Mouse (Mus musculus): ENCODE results near the gene Adamtsl4. TPM values are rescaled to one million over a fixed set of nuclear protein-coding genes. Genes with fewer than 3 reads are reported as not detected.

Gene Adamtsl4
- polyA plus RNA-seq, 1 experiment from 2014 or later, result 0.74 TPM

DNA sequence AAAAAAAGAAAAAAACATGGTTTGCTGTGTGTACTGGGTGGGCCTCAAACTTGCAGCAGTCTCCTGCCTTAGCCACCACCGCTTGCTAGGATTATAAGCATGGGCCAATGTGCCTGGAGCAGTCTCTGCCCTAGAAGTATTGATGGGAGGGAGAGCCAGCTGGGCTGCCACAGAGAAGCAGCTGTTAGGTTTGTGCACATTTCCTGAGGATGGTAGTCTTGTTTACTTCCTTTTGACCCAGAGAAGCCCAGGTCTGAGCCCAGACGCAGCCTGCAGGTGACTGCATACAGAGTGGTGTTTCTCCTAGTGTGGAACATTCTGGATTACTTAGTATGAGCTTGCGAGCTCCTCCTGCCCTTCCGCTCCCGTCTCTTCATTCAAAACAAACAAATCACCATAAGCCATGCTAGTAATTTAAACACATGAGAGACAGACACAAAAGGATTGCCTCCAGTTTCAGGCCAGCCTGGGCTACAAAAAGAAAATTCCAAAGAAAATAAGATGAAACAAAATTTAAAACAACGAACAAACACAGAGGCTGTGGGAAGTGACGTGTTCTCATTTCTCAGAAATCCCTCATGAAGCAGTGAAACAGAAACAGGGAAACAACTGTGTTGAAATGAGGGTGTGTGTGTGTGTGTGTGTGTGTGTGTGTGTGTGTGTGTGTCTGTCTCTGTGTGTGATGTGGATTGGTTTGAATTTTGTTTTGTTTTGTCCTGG, 19.0 kb downstream of the Adamtsl4 start:
- Histone ChIP-seq H3K27ac (ENCODE audit: low read length) (peak overlapping the region; percentile 92), H3K36me3 (ENCODE audit: control insufficient read depth, insufficient read depth) (peaks cover 13% of the 10 kb centered on the region), H3K4me3 (ENCODE audit: low read depth, low read length) (no peak overlapping the region), H3K4me2 (ENCODE audit: low read depth, low read length) (no peak overlapping the region), H3K9me3 (replicated peaks; ENCODE audit: control insufficient read depth, low read length) (no peaks in the 10 kb centered on the region), H3K4me1 (ENCODE audit: control insufficient read depth, low read depth, low read length) (peaks cover 80% of the 10 kb centered on the region), H3K9ac (ENCODE audit: low read depth, low read length) (no peak overlapping the region), H3K27me3 (ENCODE audit: control insufficient read depth, insufficient read depth, low read depth, low read length) (no peaks in the 10 kb centered on the region)
- 72% methylated on average over 7 of the region's 7 CpGs for WGBS (ENCODE audit: insufficient replicate concordance)
- no peak for ATAC-seq (ENCODE audit: low read depth)

GRCm38 (mm10) chr3:95668026-95668425, 19.7 kb downstream of the Adamtsl4 start:
- Histone ChIP-seq H3K4me3 (ENCODE audit: low read depth, low read length) (no peak overlapping the region), H3K27ac (ENCODE audit: low read length) (peak overlapping the region; percentile 92), H3K36me3 (ENCODE audit: control insufficient read depth, insufficient read depth) (peaks cover 19% of the 10 kb centered on the region), H3K4me2 (ENCODE audit: low read depth, low read length) (no peak overlapping the region; the same call in 1 of the 2 replicates), H3K4me1 (ENCODE audit: control insufficient read depth, low read depth, low read length) (peaks cover 80% of the 10 kb centered on the region), H3K27me3 (ENCODE audit: control insufficient read depth, insufficient read depth, low read depth, low read length) (no peaks in the 10 kb centered on the region), H3K9me3 (replicated peaks; ENCODE audit: control insufficient read depth, low read length) (no peaks in the 10 kb centered on the region), H3K9ac (ENCODE audit: low read depth, low read length) (peak overlapping the region; percentile 14; the same call in 1 of the 2 replicates)
- 44% methylated on average over 7 of the region's 7 CpGs for WGBS (ENCODE audit: insufficient replicate concordance)
- ATAC-seq (ENCODE audit: low read depth), result no peak

DNA sequence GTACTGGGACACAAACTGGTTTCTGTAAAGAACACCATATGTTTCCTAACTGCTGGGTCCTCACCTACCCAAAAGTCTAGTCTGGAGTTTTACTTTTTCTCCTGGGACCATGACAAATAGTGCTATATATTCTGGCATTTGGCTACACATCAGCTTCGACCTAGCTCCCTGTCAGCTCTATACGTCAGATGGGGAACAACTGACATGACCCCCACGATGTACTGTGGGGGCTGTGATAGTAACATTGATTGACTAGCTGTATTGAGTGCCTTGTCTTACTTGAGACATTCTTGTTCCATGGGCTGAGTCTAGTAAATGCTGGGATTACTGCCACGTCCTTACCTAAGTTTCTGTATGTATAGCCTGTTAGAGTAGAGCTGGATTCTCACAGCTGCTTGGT, 20.2 kb downstream of the Adamtsl4 start:
- no peak for ATAC-seq (ENCODE audit: low read depth)
- Histone ChIP-seq H3K9ac (ENCODE audit: low read depth, low read length) (peak overlapping the region; percentile 14; the same call in 1 of the 2 replicates), H3K4me3 (ENCODE audit: low read depth, low read length) (no peak overlapping the region), H3K27ac (ENCODE audit: low read length) (peak overlapping the region; percentile 92), H3K9me3 (replicated peaks; ENCODE audit: control insufficient read depth, low read length) (no peaks in the 10 kb centered on the region), H3K36me3 (ENCODE audit: control insufficient read depth, insufficient read depth) (peaks cover 23% of the 10 kb centered on the region), H3K27me3 (ENCODE audit: control insufficient read depth, insufficient read depth, low read depth, low read length) (no peaks in the 10 kb centered on the region), H3K4me1 (ENCODE audit: control insufficient read depth, low read depth, low read length) (peaks cover 80% of the 10 kb centered on the region), H3K4me2 (ENCODE audit: low read depth, low read length) (no peak overlapping the region; the same call in 1 of the 2 replicates)
- WGBS (ENCODE audit: insufficient replicate concordance), result 61% methylated on average over 4 of the region's 4 CpGs

- WGBS (ENCODE audit: insufficient replicate concordance), result 40% methylated on average over 6 of the region's 6 CpGs
- peak overlapping the region; percentile 1; the same call in 1 of the 2 replicates for H3K4me3 ChIP-seq (ENCODE audit: low read depth, low read length)
- H3K4me1 ChIP-seq (ENCODE audit: control insufficient read depth, low read depth, low read length), result peaks cover 76% of the 10 kb centered on the region
- H3K36me3 ChIP-seq (ENCODE audit: control insufficient read depth, insufficient read depth), result peaks cover 25% of the 10 kb centered on the region
- no peaks in the 10 kb centered on the region for H3K9me3 ChIP-seq (replicated peaks; ENCODE audit: control insufficient read depth, low read length)
- ATAC-seq (ENCODE audit: low read depth), result peak; percentile 76
- peak overlapping the region; percentile 44 for H3K4me2 ChIP-seq (ENCODE audit: low read depth, low read length)
- H3K27me3 ChIP-seq (ENCODE audit: control insufficient read depth, insufficient read depth, low read depth, low read length), result no peaks in the 10 kb centered on the region
- H3K9ac ChIP-seq (ENCODE audit: low read depth, low read length), result peak overlapping the region; percentile 41; the same call in 1 of the 2 replicates
- peak overlapping the region; percentile 92 for H3K27ac ChIP-seq (ENCODE audit: low read length)
Measured at GRCm38 (mm10) chr3:95666124-95666844, 21.4 kb downstream of the Adamtsl4 start.

- Histone ChIP-seq H3K36me3 (ENCODE audit: control insufficient read depth, insufficient read depth) (peaks cover 37% of the 10 kb centered on the region), H3K4me1 (ENCODE audit: control insufficient read depth, low read depth, low read length) (peaks cover 78% of the 10 kb centered on the region), H3K27me3 (ENCODE audit: control insufficient read depth, insufficient read depth, low read depth, low read length) (no peaks in the 10 kb centered on the region), H3K4me3 (ENCODE audit: low read depth, low read length) (no peak overlapping the region), H3K9me3 (replicated peaks; ENCODE audit: control insufficient read depth, low read length) (no peaks in the 10 kb centered on the region), H3K4me2 (ENCODE audit: low read depth, low read length) (peak overlapping the region; percentile 22; the same call in 1 of the 2 replicates), H3K9ac (ENCODE audit: low read depth, low read length) (peak overlapping the region; percentile 40), H3K27ac (ENCODE audit: low read length) (peak overlapping the region; percentile 92)
- ATAC-seq (ENCODE audit: low read depth), result peak; percentile 33
- WGBS (ENCODE audit: insufficient replicate concordance), result 72% methylated on average over 4 of the region's 4 CpGs
Measured at GRCm38 (mm10) chr3:95664940-95665352, 22.8 kb downstream of the Adamtsl4 start.

DNA sequence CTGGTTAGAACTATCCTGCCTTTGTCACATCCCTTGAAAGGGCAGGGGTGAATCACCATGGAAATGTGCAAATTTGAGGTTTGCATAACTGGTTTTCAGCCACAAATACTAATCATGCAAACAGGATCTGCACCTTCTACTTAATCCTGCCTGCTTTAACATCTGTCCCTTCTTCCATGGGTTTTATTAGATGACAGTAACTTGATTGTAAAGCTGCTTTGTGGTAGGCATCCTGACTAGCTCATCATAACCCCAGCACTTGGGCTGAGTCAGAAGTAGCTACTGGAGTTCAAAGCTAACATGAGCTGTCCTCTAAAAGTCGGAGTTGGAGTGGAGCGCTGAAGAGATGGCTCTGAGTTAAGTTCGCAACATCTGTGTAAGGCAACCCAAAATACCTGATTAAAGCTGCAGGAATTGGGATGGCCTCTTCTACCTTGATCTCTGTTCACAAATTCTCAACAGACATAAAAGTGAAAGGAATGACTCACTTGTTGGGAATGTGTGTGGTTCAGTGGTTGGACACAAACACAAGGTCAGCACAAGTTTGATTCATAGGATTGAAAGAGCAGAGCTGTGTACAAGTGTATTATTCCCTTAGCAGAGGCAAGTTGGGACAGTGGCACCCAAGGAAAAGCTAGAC, 23.6 kb downstream of the Adamtsl4 start:
- 85% methylated on average over 3 of the region's 3 CpGs for WGBS (ENCODE audit: insufficient replicate concordance)
- Histone ChIP-seq H3K27ac (ENCODE audit: low read length) (peak overlapping the region; percentile 92), H3K9me3 (replicated peaks; ENCODE audit: control insufficient read depth, low read length) (no peaks in the 10 kb centered on the region), H3K27me3 (ENCODE audit: control insufficient read depth, insufficient read depth, low read depth, low read length) (no peaks in the 10 kb centered on the region), H3K9ac (ENCODE audit: low read depth, low read length) (no peak overlapping the region; the same call in 1 of the 2 replicates), H3K4me1 (ENCODE audit: control insufficient read depth, low read depth, low read length) (peaks cover 76% of the 10 kb centered on the region), H3K36me3 (ENCODE audit: control insufficient read depth, insufficient read depth) (peaks cover 35% of the 10 kb centered on the region), H3K4me3 (ENCODE audit: low read depth, low read length) (no peak overlapping the region), H3K4me2 (ENCODE audit: low read depth, low read length) (peak overlapping the region; percentile 22; the same call in 1 of the 2 replicates)
- ATAC-seq (ENCODE audit: low read depth), result no peak

GRCm38 (mm10) chr3:95663486-95663885, 24.2 kb downstream of the Adamtsl4 start:
- WGBS (ENCODE audit: insufficient replicate concordance), result 68% methylated on average over 2 of the region's 2 CpGs
- H3K27ac ChIP-seq (ENCODE audit: low read length), result peak overlapping the region; percentile 92
- no peak for ATAC-seq (ENCODE audit: low read depth)
- no peaks in the 10 kb centered on the region for H3K27me3 ChIP-seq (ENCODE audit: control insufficient read depth, insufficient read depth, low read depth, low read length)
- no peaks in the 10 kb centered on the region for H3K9me3 ChIP-seq (replicated peaks; ENCODE audit: control insufficient read depth, low read length)
- H3K9ac ChIP-seq (ENCODE audit: low read depth, low read length), result no peak overlapping the region
- no peak overlapping the region for H3K4me2 ChIP-seq (ENCODE audit: low read depth, low read length)
- peaks cover 35% of the 10 kb centered on the region for H3K36me3 ChIP-seq (ENCODE audit: control insufficient read depth, insufficient read depth)
- peaks cover 73% of the 10 kb centered on the region for H3K4me1 ChIP-seq (ENCODE audit: control insufficient read depth, low read depth, low read length)
- no peak overlapping the region for H3K4me3 ChIP-seq (ENCODE audit: low read depth, low read length)

DNA sequence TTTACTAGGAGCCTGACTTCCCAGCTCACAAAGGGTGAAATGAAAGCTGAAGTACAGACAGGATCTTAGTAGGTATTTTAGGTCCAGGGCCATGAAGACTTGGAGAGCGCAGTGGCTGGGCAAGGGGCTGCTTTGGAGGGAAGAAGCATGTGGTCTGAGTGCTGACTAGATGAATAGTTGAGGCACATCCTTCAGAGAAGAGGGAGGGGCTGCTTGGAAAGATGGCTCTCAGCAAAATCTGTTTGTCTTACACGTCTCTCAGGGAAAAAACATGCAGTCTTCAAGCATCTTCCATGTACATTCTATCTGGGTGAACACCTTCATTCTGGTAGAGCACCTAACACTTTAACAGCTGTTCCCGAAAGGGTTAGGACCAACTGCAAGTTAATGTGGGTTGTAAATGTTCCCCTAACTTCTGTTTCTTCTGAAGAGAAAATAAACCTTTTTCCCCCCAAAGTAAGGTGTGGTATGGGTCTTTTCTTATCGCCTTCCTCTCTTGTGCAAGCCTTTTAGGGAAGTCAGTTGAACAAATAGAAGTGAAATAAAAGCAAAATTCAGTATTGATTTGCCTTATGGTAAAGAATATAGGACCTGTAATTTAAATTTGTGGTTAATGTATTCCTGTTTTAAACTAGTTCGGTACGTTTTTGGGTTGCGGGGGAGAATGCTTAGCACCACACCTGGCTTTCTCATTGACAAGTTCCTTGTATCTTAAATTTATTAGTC, 24.8 kb downstream of the Adamtsl4 start:
- H3K4me3 ChIP-seq (ENCODE audit: low read depth, low read length), result peak overlapping the region; percentile 30

More for the DNA sequence above, 24.8 kb downstream of the Adamtsl4 start:
- ATAC-seq (ENCODE audit: low read depth), result no peak
- H3K36me3 ChIP-seq (ENCODE audit: control insufficient read depth, insufficient read depth), result peaks cover 35% of the 10 kb centered on the region
- no peaks in the 10 kb centered on the region for H3K9me3 ChIP-seq (replicated peaks; ENCODE audit: control insufficient read depth, low read length)
- H3K27ac ChIP-seq (ENCODE audit: low read length), result peak overlapping the region; percentile 92
- WGBS (ENCODE audit: insufficient replicate concordance), result 67% methylated on average over 7 of the region's 7 CpGs
- no peak overlapping the region for H3K9ac ChIP-seq (ENCODE audit: low read depth, low read length)
- no peaks in the 10 kb centered on the region for H3K27me3 ChIP-seq (ENCODE audit: control insufficient read depth, insufficient read depth, low read depth, low read length)
- peak overlapping the region; percentile 83 for H3K4me2 ChIP-seq (ENCODE audit: low read depth, low read length)
- peaks cover 70% of the 10 kb centered on the region for H3K4me1 ChIP-seq (ENCODE audit: control insufficient read depth, low read depth, low read length)
